Mouse (Mus musculus) myocyte (in vitro differentiated cells): ENCODE data around the gene Wdr59.

Experiments
- CEBPB ChIP-seq: IDR thresholded peaks from 2 replicates; pipeline ENCODE4 v1.6.1; 2011; ENCODE audit warnings: mild to moderate bottlenecking, moderate library complexity; ENCODE audit not compliant: poor library complexity, insufficient read depth, severe bottlenecking
- E2F4 ChIP-seq: IDR thresholded peaks from one replicate; pipeline ENCODE4 v1.6.1; 2011; ENCODE audit warnings: mild to moderate bottlenecking, control low read depth, moderate library complexity; ENCODE audit not compliant: insufficient read depth
- MAX ChIP-seq: IDR thresholded peaks from one replicate; pipeline ENCODE4 v1.6.1; 2011; ENCODE audit warnings: low read depth, mild to moderate bottlenecking, control low read depth
- MYOD1 ChIP-seq, 3 experiments: IDR thresholded peaks; one replicate each; pipeline ENCODE4 v1.6.1; 2011; ENCODE audit warnings: control low read depth in 2 of 3, low read depth in 2 of 3, mild to moderate bottlenecking in 2 of 3, moderate library complexity in 1 of 3; ENCODE audit not compliant: insufficient read length in 2 of 3, control insufficient read depth in 1 of 3
- MYOG ChIP-seq, 3 experiments: IDR thresholded peaks; one replicate each; pipeline ENCODE4 v1.6.1; 2011; ENCODE audit warnings: control low read depth in 2 of 3, low read depth in 2 of 3, mild to moderate bottlenecking in 2 of 3; ENCODE audit not compliant: insufficient read length in 2 of 3, control insufficient read depth in 1 of 3, insufficient read depth in 1 of 3
- POLR2A ChIP-seq: IDR thresholded peaks from one replicate; pipeline ENCODE4 v1.6.1; 2011; ENCODE audit warnings: low read depth, mild to moderate bottlenecking, control low read depth, moderate library complexity; ENCODE audit not compliant: insufficient read length
- POLR2AphosphoS2 ChIP-seq: IDR thresholded peaks from one replicate; pipeline ENCODE4 v1.6.1; 2011; ENCODE audit warnings: low read depth, control low read depth; ENCODE audit not compliant: insufficient read length
- REST ChIP-seq: IDR thresholded peaks from one replicate; pipeline ENCODE4 v1.6.1; 2011; ENCODE audit warnings: mild to moderate bottlenecking, control low read depth, moderate library complexity; ENCODE audit not compliant: insufficient read depth, insufficient read length
- TCF12 ChIP-seq: IDR thresholded peaks from one replicate; pipeline ENCODE4 v1.6.1; 2011; ENCODE audit warnings: mild to moderate bottlenecking, control low read depth; ENCODE audit not compliant: poor library complexity, insufficient read depth, severe bottlenecking
- USF1 ChIP-seq: IDR thresholded peaks from one replicate; pipeline ENCODE4 v1.6.1; 2011; ENCODE audit warnings: low read depth, mild to moderate bottlenecking, control low read depth, moderate library complexity

DNA sequence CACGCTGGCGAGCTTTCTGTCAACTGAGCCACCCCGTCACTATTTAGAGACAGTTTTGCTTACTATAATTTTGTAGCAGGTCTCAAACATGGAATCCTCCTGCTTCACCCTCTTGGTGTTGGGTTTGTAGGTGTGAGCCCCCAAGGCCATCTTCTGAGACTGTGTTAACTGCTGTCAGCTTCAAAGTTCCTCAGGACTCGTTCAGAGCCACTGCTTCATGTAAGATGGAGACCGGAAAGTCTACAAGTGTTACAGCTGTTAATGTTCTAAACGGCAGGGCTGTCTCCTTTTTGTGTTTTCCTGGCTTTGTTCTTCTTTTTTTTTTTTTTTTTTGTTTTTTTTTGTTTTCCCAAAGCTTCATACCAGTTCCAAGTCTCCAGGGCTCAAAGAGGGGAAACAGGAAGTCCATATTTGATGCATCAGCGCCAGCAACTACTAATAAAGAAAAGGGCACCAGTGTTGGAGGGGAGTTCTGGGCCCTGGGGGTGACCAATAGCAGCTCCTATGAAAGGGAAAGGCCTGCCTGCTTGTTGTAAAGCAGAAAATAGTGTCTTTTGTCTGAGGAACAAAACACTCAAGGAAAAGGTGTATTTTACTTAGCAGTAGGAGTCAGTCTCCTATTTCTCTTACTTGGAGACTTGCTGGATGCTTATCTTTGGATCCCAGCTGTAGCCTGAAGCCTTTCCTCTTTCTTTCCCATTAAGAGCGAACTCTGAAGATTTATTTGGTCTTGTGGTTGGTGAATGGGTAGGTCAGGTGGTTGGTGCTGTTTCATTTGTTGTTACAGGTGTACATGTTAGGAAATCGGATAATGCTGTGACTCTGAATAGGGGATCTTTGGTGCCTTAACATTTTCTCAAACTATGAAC, 28.3 kb upstream of the Wdr59 start:
- TF ChIP-seq POLR2A (no peak), USF1 (no peak), CEBPB (no peak), E2F4 (no peak), MAX (no peak), REST (no peak), MYOG (IDR thresholded peaks at IDR 0.05; ENCODE audit: control insufficient read depth in 1 of 3, insufficient read depth in 1 of 3, insufficient read length in 2 of 3, low read depth in 2 of 3) (no peak), TCF12 (no peak), MYOD1 (IDR thresholded peaks at IDR 0.05; ENCODE audit: control insufficient read depth in 1 of 3, insufficient read length in 2 of 3, low read depth in 2 of 3) (no peak), POLR2AphosphoS2 (no peak)
